Mouse (Mus musculus) testis, postnatal 10 days (tissue): ENCODE data around the gene Ugt1a7c.
"Not testable (repeated sequence)": the region's sequence is repeated elsewhere in the genome, so short reads cannot be mapped to it uniquely, and the experiment has no call there.

ENCODE experiments used
- DNase-seq: peaks from one replicate; pipeline ENCODE4 v3.0.0; 2021; ENCODE audit warnings: low spot score

Gene Ugt1a7c

DNA sequence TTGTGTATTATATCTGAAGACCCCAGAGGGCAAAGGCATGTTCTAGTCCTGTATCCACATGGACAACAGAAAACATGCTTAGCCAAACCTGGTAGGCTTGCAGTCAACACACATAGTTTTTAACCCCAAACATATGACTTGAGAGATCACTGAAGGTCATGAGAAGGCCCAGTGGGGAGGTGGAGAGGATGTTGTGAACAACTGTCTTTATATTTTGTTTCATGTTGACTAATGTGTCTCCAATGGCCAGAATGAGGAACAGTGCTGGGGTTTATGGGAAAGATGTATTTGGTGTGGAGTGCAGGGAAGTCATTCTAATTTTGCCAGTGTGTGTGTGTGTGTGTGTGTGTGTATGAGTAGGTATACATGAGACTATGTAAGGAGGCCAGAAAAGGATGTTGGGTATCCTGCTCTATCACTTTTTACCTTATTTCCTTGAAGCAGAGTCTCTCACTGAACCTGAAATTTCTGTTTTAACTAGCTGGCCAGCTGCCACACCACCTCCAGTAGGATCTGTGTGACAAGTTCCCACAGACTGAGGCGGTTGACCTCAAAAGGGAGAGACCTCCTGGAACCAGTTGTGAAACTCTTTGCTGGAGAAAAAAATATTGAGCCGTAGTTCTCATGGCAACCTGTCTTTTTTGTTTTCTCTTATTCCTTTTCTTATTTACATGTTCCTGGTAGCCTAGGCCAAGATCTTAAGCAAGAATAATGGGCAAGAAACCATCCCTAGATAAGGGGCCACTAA lies 129.3 kb downstream of the Ugt1a7c start:
- DNase-seq: peak; percentile 60

DNA sequence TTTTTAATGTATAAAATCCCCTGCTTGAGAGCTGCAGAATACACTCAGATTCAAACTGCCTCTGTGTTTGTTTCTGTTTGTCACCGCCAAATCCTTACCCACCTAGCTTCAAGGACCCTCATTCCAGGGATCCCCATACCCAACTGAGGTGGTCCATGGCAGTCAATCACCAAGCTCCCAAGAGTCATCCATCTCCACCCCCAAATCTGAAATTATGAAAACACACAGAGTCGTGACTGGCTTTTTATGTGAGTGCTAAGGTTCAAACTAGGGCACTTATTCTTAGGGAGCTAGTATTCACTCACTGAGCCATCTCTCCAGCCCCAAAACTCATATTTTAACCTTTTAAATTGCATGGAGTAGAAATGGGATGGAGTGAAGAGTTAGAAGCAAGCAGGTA lies 130.4 kb downstream of the Ugt1a7c start:
- DNase-seq: not testable (repeated sequence)

DNA sequence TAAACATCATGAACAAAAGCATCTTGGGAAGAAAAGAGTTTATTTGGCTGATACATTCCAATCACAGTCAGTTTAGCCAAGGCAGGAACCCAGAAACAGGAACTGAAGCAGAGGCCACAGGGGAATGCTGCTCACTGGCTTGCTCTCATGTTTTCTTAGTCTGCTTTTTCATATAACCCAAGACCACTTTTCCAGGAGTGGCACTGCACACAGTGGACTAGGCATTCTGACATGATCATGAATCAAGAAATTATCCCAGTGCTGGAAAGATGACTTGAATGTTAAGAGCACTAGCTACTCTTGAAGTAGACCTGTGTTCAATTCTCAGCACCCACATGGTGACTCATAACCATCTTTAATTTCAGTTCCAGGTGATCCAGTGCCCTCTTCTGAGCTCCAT lies 130.9 kb downstream of the Ugt1a7c start:
- no peak for DNase-seq

DNA sequence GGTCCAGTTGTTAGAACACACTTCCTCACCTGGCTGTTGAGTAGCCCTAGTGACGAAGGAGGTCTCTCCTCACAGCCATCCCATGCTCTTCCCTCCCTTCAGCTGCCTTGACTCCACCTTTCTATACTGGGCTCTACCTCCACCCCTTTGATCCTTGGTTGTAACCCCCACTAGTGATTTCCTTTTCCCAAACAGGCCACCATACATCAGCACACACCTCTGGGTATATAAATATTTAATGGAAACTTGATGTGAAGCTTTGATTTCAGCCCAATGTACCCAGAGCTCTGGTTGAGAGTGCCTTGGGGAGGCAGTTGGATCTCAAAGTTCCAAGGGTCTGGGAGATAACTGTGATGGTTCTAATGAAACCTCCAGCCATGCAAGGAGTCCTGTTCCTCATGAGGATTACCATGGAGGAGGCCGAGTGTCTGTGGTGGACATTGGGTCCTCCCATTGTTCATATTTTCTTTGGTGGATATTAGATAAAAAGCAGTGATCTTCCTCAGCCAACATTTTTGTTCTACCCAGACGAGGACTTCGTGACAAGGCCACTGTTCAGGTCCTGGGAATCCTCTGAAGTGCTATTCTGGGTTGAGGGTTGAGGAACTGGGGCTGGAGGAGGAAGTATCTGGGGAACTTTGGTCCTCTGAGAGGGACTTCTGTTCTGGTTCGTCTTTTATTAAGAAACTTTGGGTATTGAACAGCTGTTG lies 132.0 kb downstream of the Ugt1a7c start, which contains the start of gene Mroh2a:
Mroh2a (plus strand) TSS at position 317 of the 710 bp plus-strand sequence.
- DNase-seq: peak; percentile 40

DNA sequence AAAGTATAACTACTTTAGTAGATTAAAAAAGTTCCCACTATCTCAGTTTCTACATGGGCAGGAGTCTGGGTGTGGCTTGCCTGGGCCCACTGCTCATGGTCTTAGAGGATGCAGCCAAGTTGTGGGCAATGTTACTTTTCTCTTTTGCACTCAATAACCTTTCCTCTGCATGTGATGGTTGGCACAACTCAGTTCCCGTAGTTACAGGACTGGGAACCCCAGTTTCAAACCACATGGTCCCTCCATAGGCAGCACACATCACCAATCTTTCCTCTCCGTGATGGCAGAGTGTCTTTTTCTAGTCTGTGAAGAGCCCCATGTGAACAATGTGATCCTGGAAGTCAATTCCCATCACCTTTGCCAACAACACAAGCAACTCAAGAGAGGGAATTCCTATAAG lies 132.6 kb downstream of the Ugt1a7c start:
- peak; percentile 40 for DNase-seq

DNA sequence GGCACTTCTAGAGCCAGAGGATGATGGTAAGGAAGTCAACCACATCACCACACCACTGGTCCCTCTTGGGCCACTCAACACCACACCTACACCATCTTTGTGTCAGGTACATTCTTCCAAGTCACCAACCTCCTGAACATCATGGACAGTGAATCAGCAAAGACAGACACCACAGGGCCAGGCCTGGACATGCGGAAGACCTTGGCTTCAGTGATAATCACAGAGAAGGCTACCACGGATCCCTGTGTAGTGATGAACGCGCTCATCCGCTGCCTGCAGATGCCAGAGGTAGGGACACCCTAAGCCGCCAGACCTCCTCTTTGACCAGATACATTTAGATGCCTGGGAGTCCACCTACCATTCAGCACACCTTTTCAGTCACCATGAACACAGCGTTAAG lies 133.3 kb downstream of the Ugt1a7c start:
- DNase-seq: peak; percentile 58

DNA sequence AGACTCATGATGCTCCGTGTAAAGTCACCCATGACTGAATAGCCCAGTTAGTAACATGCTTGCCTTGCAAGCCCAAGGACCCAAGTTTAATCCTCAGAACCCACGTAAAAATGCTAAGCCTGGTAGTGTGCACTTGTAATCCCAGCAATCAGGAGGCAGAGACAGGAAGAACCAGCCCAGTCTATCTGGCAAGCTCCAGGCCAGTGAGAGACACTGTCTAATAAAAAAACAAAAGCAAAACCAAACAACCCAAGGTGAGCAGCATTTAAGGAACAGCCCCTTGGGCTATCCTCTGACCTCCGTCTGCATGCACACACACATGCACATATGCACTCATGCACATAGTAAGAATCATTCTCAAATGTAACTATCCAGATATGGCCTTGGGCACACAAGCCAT lies 134.7 kb downstream of the Ugt1a7c start:
- no peak for DNase-seq

DNA sequence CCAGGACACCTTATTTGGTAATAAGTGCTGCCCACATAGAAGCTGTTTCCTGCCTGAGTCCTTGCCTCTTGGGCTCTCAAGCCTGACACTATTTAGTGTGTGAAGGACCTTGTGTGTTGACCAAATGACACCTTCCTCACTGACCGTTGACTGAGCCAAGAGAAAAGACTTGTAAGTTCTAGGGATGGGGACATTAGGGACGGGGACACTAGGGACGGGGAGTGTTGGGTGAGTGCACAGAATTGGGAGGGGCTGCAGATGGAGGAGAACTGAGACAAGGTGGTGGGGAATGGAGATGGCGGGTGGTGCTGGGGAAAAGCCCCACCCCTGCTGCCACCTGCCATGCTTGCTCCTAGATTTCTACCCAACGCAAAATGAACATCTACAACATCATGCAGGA lies 135.1 kb downstream of the Ugt1a7c start:
- peak; percentile 58 for DNase-seq

DNA sequence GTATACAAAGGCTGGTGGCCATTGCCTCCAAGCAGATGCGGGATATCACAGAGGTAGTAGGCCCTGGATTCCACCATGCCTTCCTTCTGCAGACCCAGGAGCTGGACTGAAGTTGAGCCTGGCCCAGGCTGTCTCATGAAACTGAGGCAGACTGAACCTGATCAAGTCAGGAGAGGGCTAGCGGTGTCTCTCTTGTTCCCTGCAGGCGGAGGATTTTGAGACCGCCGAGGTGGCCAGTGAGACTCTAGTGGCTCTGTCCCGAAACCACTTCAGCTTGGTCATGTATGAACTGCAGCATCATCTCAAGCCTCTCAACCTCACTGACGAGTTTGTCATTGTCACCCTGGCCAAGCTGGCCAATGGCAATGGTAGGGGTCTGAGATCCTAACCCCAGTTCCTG lies 135.6 kb downstream of the Ugt1a7c start:
- peak; percentile 63 for DNase-seq

DNA sequence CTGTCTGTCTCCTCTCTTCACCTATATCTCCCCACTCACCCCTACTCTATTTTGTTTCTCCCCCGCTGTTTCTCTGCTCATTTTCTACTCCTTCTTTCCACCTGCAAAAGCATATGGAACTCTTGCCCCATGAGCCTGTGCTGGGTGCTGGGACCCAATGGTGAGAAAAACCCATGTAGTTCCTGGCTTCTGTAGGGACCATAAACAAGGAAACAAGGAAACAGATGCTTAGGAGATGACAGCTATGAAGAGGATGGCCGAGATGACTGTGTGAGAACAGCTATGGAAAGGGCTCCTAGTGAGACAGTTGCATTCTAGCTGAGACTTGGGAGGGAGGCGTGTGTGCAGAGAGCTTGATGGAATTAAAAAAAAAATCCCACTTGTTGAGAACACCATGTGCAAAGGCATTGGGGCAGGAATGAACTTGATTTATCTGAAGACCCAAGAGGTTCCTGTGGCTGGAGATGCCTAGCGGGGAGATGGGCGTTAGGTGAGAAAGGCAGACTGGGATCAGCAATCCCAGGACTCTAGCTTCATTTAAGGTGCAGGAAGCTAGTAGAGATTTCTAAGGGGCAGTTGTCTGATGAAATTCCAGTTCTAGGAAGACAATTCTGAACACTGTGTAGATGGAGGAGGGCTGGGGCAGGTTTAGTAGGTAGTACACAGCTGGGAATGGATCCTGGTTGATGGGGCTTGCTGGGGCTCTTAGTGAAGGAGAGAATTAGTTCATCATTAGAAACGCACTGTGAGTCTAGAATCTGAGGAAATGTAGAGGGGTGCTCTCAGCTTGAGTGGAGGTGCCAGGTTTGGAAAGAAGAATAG lies 136.3 kb downstream of the Ugt1a7c start:
- peak; percentile 42 for DNase-seq

DNA sequence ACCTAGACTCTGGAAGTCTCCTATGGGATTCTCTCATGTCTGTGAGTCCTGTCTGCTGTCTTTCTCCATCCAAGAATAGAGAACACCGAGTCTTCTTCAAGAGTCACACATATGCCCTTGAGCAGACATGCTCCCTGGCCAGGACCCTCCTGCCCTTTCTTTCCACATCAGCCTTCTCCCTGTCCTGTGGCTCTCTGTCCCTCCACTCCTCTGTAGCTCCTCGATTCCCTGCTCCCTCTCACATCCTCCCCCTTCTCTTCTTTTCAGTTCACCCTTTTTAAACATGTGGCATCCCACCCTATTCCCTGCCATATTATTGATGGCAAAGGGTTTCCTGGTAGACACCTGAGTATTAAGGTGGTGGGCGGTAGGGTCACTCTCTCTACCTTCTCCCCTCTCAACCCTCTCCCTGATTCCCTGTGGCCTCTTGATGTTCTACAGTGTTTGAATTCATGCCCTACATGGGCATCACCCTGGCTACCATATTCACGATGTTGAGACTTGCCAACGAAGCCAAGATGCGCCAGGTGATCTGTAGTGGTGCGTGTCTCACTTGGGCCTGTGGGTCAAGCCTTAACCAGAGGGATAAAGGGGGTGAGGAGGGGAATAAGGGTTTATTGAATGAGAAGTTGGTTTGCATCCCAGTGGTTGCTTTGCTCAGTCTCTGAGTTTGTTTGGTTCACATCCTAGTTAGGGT lies 137.1 kb downstream of the Ugt1a7c start:
- peak; percentile 50 for DNase-seq

DNA sequence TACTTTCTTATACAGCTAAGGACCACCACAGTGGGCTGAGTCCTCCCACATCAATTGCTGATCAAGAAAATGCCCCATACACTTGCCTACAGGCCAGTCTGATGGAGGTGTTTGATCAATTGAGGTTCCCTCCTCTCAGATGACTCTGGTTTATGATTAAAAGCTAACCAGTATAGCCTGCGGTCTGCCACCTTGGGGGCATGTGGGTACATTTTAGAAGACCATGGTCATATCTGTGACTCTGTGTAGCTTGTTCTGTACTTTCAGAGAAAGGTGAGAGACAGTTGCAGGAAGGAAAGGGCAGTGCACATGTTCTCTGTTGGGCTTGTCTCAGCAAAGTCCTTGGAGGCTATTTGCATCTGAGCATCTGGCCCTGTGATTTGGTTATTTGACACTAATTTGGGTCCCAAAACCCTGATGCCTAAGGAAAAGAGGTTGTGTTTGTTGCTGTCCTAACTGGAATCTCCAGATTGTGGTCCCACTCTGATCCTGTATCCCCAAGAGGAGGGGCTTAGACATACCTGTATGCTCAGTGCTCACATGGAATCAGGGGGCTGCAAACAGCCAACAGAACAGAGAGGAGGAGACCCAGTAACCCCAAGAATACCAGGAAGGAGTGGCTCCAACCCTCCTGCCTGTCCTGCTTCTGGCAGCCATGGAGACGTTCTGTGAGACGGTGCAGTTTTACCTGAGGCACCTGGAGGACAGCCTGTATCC lies 138.0 kb downstream of the Ugt1a7c start:
- DNase-seq: peak; percentile 50

DNA sequence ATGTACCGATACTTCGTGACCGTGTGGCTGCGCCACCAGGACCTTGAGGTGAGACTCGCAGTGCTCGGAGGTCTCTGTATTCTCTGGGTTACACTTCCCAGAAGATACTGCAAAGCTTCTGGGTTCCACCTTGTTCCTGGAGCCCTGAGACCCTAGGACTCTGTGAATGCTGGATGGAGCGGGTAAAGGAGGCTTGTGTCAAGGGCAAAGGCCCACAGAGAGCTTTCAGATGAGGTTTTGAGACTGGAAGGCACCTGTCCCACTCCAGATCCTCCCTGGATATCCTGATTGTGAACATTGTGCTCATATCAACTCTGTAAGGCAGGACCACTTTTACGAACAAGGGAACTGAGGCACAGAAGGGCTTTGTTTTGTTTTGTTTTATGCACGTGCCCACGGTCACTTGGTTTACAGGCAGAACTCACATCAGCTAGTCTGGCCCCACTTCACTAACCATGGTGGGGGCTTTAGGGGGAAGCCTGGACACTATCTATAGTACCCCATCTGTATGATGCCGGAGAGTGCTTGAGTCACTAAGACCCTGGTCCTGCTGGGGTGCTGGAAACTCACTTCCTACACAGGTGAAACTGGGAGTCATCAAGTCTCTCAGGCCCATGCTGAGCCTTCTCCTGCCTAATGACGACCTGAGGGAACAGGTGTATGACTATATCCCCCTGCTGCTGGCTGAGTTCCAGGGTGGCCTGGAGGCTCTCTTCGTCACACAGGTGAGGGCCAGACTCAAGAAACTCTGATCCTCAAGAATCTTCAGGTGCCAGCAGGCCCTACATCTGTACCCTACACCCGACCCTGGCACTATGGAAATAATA lies 138.8 kb downstream of the Ugt1a7c start:
- peak; percentile 82 for DNase-seq

DNA sequence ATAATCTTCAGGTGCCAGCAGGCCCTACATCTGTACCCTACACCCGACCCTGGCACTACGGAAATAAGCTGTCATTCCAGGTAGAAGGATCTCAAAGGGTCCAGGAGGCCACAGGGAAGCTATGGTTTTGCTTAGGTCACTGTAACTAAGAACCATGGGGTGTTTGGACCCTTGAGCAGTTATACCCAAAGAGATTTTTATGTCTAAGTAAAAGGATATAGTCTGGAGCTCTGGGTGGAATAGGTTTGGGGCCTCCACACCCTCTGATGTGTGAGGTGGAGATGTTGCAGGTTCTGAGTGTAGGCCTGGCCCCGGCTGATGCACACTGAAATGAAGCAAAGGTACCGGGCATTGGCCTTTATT lies 139.4 kb downstream of the Ugt1a7c start:
- peak; percentile 45 for DNase-seq

DNA sequence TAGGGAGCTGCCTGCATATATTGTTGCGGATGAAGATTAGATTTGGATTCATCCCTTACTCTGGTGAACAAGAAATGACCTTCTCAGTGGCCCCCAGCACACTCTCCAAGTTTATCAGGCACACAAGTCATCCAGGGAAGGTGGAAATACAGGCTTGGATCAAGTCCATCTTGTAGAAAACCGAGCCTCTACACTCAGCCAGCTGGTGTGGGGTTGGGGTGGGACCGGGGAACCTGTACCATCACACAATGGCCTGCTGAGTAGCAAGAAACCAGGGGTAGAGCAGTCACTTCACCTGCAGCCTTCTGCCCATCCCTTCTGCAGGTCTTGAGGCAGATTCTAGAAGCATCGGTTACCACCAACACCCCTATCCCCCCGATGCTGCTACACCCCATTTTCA lies 139.8 kb downstream of the Ugt1a7c start:
- DNase-seq: peak; percentile 55

DNA sequence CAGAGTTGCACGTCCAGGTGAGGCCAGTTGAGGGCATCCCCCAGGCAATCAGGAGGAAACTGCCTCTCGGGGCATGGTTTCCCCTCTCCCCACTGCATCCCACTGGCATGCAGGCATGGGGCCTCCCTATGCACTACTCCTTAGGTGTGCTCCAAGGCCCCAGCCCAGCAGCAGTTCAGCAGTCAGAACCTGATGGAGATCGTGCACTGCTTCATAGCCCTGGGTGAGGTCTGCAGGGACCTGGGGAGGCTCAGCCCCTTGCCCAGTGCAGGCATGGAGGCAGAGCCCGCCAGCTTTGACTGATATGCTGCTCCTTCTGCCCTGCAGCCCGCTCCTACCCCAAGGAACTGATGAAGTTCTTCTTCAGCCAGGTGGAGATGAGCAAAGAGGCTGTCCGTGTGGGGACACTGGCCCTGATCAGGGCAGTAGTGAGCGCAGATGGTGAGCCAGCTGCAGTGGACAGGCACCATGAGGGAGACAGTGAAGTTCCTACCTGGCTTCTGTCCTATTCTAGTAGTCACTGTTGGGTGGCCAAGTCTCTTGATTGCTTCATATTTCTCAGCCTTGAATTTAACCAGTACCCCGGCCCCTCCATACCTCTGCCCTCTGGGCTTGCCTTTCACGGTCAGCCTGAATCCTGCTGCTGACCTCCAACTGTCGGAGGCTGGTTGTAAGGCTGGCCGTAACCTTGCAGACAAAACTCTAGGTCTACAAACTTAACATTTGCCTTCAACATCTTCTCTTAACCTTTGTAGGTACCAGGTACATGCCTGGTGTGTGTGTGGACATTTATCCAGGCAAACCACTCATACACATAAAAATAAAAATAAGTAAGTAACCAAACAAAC lies 140.4 kb downstream of the Ugt1a7c start:
- DNase-seq: peak; percentile 66

DNA sequence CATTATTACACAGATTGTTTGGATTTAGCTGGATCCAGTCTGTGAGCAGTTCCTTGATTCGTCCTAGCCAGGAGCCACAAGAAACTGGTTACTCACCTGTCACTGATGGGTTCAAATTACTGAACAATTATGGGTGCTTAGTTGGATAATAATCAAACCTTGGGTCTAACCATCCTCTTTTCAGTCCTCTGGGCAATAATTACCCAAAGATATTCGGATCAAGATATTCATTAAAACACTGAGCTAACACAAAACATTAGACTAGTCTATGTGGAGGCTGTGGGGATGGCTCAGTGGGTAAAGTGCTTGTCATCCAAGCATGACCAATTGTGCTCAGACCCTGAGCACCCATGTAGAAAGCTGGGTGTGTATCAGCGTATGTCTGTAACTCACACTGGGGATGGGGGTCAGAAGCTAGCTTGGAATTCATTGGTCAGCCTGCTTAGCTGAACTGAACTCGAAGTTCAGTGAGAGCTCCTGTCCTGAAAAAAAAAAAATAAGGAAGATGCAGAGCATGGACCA lies 141.1 kb downstream of the Ugt1a7c start:
- DNase-seq: no peak

DNA sequence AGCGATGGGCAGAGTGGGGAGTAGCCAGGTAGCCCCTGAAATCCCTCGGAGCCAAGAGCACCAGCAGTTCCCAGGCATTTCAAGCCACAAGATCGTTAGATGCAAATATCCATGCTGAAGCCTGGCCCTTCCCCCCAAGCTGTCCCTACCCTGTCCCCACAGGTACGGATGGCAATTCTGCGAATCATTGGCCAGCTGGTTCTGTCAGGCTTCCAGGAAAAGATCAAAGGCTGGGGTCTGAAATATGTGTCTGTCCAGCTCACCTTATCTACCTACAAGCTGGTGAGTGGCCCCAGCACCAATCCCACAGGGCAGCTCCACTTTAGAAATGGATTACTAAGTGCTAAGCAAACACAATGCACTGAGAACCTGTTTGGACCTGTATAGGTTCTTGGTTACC lies 142.4 kb downstream of the Ugt1a7c start:
- DNase-seq: no peak

DNA sequence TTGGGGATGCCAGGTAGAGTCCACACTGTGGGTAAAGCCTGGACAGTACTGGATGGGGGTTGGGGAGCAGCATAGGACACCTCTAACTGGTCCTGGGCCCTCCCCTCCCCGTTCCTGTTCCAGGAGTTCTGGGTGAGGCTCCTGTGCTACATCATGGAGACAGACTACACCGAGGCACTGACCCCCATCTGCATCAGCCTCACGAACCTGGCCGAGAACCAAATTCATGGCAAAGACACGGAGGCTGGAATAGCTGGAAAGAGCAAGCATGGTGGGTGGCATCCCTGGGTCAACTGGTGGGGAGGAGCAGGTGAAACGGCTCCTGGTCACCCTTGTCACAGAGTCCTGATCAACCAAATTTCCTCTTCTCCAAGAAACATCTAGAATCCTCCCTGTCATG lies 143.9 kb downstream of the Ugt1a7c start:
- DNase-seq: peak; percentile 70
